Mouse (Mus musculus): ENCODE results near the gene Eef2.
"Not testable (repeated sequence)": the region's sequence is repeated elsewhere in the genome, so short reads cannot be mapped to it uniquely, and the experiment has no call there.

Gene Eef2

GRCm38 (mm10) chr10:81146296-81146695, 30.1 kb upstream of the Eef2 start:
- no peak for DNase-seq (ENCODE audit: low read depth, low spot score)

DNA sequence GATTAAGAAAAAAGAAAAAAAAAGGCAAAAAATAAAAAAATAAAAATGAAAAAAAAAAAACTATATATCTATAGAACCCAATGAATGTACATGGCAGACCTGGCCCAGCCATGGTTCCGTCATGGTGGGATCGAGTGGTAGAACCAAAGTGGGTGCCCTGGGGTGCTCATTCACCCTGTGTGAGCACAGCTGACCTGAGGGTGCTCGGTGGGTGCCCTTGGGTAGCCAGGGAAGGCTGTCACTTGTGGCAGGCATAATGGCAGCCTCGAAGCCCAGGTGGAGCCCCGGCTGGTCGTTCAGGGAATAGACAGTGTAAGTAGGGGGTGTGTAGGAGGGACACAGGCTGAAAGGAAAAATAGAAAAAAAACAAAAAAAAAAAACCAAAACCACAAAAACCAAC, 25.2 kb upstream of the Eef2 start:
- no peak for DNase-seq (ENCODE audit: low read depth, low spot score)

DNA sequence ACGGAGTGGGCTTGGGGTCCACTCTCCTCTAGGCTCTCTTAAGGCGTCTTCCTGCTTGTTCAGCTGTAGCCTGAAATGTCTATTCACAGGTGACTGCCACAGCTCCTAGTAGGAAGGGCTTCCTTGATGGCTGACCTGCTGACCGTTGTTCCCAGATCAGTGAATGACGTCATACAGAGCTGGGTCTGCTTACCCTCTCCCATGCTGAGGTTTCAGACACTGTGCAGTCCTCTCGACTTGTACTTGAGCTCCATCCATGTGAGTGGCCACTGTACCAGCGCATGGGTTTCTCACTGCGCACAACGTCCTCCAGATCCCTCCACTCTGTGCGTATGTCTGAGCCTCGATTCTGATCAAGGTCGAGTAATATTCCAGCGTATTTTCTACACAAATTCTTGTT, 23.8 kb upstream of the Eef2 start:
- DNase-seq (ENCODE audit: low read depth, low spot score) = no peak

GRCm38 (mm10) chr10:81154313-81154712, 22.1 kb upstream of the Eef2 start:
- DNase-seq (ENCODE audit: low read depth, low spot score) = no peak

DNA sequence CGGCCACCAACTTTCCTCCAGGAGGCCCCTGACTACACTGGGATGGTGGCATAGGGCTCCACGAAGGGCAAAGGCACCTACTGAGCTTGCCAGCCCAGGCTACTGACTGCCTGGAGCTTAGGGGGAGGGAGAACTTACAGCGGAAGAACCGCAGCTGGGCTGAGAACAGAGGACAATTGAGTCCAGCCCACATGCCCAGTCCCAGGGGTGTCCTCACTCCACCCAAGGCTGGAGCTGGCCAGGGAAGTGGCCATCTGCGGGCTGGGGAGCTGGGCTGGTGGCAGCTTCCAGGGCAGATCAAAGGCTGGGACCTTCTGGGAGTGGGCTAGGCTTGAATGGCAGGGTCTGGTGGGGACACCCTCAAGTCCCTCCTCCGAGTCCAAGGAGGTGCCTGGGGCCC, 21.7 kb upstream of the Eef2 start:
- DNase-seq (ENCODE audit: low read depth, low spot score) = no peak

DNA sequence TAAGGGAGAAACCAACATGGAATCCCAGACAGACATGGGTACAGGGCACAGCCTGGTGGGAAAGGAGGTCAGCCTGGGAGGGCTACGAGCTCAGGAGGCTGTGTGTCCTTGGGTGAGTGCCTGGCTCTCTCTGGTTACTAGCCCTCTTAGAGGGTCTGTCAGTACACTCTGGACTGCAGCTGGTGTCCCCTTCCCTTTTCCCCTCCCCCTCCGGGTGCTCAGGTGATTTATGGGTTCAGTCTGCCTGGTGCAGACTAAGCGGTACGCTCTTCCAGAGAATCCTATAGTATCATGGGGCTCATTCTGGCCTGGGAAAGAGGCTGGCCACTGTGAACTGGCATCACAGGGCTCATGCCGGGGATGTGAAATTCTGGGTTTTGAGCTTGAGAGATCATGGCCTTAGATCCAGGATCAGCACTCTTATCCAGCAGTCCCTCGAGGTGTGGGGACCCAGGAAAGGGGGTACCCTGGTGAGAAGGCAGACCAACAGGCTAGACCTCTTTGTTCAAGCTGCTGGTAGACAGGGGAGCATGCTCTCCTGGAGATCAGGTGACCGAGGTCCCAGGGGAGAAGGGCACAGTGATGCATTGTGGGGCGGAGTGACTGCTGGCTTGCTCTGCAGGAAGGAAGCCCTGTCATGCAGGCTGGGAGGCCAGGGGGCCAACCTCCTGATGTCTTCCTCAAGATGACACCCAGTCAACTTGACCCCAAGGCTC, 14.7 kb upstream of the Eef2 start:
- no peak for DNase-seq (ENCODE audit: low read depth, low spot score)

- no peak for DNase-seq (ENCODE audit: low read depth, low spot score)
Observed at GRCm38 (mm10) chr10:81162318-81162652, 14.1 kb upstream of the Eef2 start.

DNA sequence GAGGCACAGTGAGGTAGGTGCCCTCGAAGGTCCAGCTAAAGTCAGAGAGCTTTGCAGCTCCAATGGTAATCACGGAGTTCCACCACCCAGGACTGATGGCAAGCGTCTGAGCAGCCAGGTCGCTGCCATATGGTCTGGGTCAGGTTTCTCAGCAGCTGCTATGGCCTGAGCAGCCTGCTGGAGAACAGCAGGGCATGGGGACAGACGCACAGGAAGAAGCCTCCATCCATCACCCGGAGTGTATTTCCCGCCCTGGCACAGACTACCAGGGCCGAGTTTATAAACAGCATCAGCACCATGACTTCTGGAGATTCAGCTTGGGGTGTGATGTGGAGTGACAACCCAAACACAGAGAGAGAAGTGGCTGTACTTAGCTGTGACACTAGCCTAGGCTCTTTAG, 11.3 kb upstream of the Eef2 start:
- no peak for DNase-seq (ENCODE audit: low read depth, low spot score)

DNA sequence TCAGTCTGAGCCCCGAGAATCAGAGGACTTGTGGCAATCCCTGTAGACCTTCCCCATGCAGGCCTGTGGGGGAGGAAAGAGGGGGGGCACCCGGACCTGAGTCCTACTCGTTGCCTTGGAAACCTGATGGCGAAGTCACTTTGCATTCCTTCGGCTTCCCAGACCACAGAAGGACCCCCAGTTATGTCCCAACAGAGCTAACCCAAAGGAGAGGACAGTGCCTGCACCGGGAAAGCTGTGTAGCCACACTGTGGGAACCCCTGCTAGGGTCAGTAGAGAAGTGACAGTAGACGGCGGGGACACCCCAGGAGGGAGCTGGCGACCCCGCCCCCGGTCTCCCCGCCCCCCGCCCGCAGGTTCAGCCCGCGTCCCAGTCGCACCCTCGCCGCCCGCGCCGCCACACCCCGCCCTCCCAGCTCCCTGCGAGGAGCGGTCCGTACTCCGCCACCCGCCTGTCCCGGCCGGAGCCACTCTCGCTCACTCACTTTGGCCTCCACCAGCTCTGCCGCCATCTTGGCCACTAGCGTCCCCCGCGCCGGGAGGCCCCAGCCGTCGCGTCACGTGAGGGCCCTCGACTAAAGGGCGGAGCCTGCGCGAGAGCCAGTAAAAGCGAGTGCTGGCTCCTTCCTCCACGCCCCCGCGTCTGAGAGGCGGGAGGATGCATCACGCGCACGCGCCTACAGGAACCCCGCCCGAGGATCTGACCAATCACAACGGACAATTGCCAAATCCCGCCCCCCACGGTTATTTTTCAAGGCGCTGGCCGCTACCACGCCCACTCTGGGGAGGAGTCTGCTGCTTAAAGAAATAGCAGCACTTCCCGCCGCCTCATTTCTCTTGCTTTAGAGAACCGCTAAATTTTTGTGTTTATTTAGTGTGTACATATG, 9.0 kb upstream of the Eef2 start, which contains the start of gene Pias4:
Gene Pias4 (minus strand): TSS at position 724 of the 887 bp plus-strand sequence.
- peak; percentile 99 for DNase-seq (ENCODE audit: low read depth, low spot score)

GRCm38 (mm10) chr10:81168087-81168431, 8.4 kb upstream of the Eef2 start:
- no peak for DNase-seq (ENCODE audit: low read depth, low spot score)

DNA sequence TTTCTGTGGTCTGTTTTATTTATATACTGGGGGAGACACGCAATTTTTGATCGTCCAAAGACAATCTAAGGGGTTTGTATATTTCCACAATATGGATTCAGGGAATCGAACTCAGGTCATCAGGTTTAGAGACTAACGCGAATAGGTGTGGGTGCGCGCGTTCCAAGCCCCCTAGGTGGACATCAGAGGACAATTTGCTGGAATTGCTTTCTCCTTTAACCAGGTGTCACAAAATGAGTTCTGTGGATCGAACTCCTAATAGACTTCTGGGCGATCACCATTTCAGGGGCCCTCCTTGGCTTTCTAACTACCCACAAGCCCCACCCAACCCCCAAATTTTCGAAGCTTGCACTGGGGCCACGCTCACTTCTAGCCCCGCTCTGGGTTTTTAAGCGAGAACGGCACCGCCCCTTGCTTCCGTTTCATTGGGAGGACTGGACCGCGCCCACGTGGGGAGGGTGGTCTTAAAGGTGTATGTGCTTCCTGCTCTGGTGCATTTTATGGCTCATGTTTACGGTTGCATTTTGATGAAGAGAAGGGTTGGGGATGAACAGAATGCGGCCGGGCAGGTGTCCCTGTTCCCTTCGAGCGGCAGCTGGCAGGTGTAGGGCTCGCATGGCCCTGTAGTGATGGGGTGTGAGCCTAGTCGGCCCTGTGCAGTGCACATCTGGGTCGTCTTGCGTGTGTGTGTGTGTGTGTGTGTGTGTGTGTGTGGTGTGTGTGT, 7.7 kb upstream of the Eef2 start:
- peak; percentile 79 for DNase-seq (ENCODE audit: low read depth, low spot score)

GRCm38 (mm10) chr10:81169411-81169900, 7.0 kb upstream of the Eef2 start:
- not testable (repeated sequence) for DNase-seq (ENCODE audit: low read depth, low spot score)

- DNase-seq (ENCODE audit: low read depth, low spot score) = peak; percentile 89
Observed at GRCm38 (mm10) chr10:81173132-81173531, 3.3 kb upstream of the Eef2 start.

- peak; percentile 93 for DNase-seq (ENCODE audit: low read depth, low spot score)
Observed at GRCm38 (mm10) chr10:81174617-81175344, 1.6 kb upstream of the Eef2 start.

- DNase-seq (ENCODE audit: low read depth, low spot score) = not testable (repeated sequence)
Observed at GRCm38 (mm10) chr10:81175345-81175701, 1.1 kb upstream of the Eef2 start.

DNA sequence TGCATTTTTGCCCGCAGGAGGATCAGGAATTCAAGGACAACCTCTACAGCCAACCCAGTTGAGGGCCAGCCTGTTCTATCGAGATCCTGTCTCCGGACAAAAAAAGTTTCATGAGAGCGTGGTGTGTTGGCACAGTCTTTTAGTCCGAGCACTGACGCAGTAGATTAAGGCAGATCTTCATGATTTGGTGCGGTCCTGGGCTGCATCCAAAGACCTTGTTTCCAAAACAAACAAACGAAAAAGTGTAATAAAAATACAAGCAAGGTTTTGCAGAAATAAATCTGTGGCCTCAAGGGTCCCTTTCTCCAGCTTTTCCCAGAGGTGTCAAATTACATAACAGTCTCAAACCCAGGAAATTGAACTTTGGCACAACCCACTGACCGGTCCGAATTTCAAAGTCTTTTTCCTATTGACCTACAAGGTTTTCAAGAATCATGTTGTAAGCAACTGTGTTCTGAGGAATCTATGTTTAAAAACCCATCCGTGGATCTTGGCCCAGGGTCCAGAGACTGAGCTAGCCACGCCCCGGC, 430 bp upstream of the Eef2 start:
- DNase-seq (ENCODE audit: low read depth, low spot score) = no peak

DNA sequence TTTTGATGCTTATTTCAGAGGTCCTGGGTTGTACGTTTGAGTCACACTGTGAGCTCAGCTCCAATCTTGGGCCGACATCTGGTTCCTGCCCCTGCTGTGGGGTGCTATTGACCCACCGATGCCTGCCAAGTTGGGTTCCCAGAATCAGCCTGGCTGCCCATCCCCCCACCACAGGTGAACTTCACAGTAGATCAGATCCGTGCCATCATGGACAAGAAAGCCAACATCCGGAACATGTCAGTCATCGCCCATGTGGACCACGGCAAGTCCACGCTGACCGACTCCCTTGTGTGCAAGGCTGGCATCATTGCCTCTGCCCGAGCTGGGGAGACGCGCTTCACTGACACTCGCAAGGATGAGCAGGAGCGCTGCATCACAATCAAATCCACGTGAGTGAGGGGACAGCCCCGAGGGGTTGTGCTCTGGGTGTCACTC, 1.1 kb downstream of the Eef2 start:
- no peak for DNase-seq (ENCODE audit: low read depth, low spot score)

- DNase-seq (ENCODE audit: low read depth, low spot score) = no peak
Observed at GRCm38 (mm10) chr10:81177958-81178712, 1.7 kb downstream of the Eef2 start.

GRCm38 (mm10) chr10:81178927-81179326, 2.5 kb downstream of the Eef2 start:
- no peak for DNase-seq (ENCODE audit: low read depth, low spot score)

All from forelimb bud, embryonic 11.5 days (tissue).